Mouse (Mus musculus): Measurements from ENCODE around the gene B4galt5. TPM values are rescaled to one million over a fixed set of nuclear protein-coding genes. Genes with fewer than 3 reads are reported as not detected.

B4galt5 gene
- polyA plus RNA-seq, 1 experiment from 2014 or later: 3.2 TPM

- WGBS (ENCODE audit: insufficient replicate concordance): 25% methylated on average over 20 of the region's 20 CpGs
- DNase-seq: peak; percentile 45
- Histone ChIP-seq H3K9ac (replicated peaks) (no peak overlapping the region), H3K27me3 (ENCODE audit: insufficient read depth, low read length) (no peaks in the 10 kb centered on the region), H3K4me1 (ENCODE audit: insufficient read depth) (peaks cover 6% of the 10 kb centered on the region; the same call in 1 of the 2 replicates), H3K36me3 (replicated peaks; ENCODE audit: insufficient read depth, low read length) (no peaks in the 10 kb centered on the region), H3K27ac (ENCODE audit: low read depth) (peak overlapping the region; percentile 83), H3K4me3 (ENCODE audit: low read depth, low read length) (no peak overlapping the region), H3K9me3 (ENCODE audit: low read length) (no peaks in the 10 kb centered on the region), H3K4me2 (ENCODE audit: low read depth, low read length) (peak overlapping the region; percentile 58)
- TF ChIP-seq CTCF (IDR thresholded peaks at IDR 0.05; ENCODE audit: low read depth): no peak
- no peak for TF ChIP-seq EP300 (IDR thresholded peaks at IDR 0.05; ENCODE audit: low read depth)
- ATAC-seq: peak; percentile 44
Measured at GRCm38 (mm10) chr2:167367777-167368281, 18.8 kb upstream of the B4galt5 start.

- DNase-seq (peak; percentile 34), ATAC-seq (peak; percentile 51)
- 15% methylated on average over 7 of the region's 7 CpGs for WGBS (ENCODE audit: insufficient replicate concordance)
- Histone ChIP-seq H3K4me3 (ENCODE audit: low read depth, low read length) (no peak overlapping the region), H3K27ac (ENCODE audit: low read depth) (peak overlapping the region; percentile 83; the same call in 1 of the 2 replicates), H3K9ac (replicated peaks) (no peak overlapping the region), H3K27me3 (ENCODE audit: insufficient read depth, low read length) (no peaks in the 10 kb centered on the region), H3K4me2 (ENCODE audit: low read depth, low read length) (peak overlapping the region; percentile 58; the same call in 1 of the 2 replicates), H3K4me1 (ENCODE audit: insufficient read depth) (peaks cover 6% of the 10 kb centered on the region; the same call in 1 of the 2 replicates), H3K36me3 (replicated peaks; ENCODE audit: insufficient read depth, low read length) (no peaks in the 10 kb centered on the region), H3K9me3 (ENCODE audit: low read length) (no peaks in the 10 kb centered on the region)
- TF ChIP-seq CTCF (IDR thresholded peaks at IDR 0.05; ENCODE audit: low read depth) (no peak), EP300 (IDR thresholded peaks at IDR 0.05; ENCODE audit: low read depth) (no peak)
Measured at GRCm38 (mm10) chr2:167367325-167367724, 18.3 kb upstream of the B4galt5 start.

GRCm38 (mm10) chr2:167365063-167365462 is 16.1 kb upstream of the B4galt5 start:
- Histone ChIP-seq H3K27ac (ENCODE audit: low read depth) (no peak overlapping the region), H3K4me2 (ENCODE audit: low read depth, low read length) (no peak overlapping the region), H3K4me1 (ENCODE audit: insufficient read depth) (peaks cover 6% of the 10 kb centered on the region; the same call in 1 of the 2 replicates), H3K9ac (replicated peaks) (no peak overlapping the region), H3K36me3 (replicated peaks; ENCODE audit: insufficient read depth, low read length) (no peaks in the 10 kb centered on the region), H3K27me3 (ENCODE audit: insufficient read depth, low read length) (no peaks in the 10 kb centered on the region), H3K4me3 (ENCODE audit: low read depth, low read length) (no peak overlapping the region), H3K9me3 (ENCODE audit: low read length) (no peaks in the 10 kb centered on the region)
- ATAC-seq (no peak), DNase-seq (no peak)
- 90% methylated on average over 2 of the region's 2 CpGs for WGBS (ENCODE audit: insufficient replicate concordance)
- no peak for TF ChIP-seq EP300 (IDR thresholded peaks at IDR 0.05; ENCODE audit: low read depth)
- TF ChIP-seq CTCF (IDR thresholded peaks at IDR 0.05; ENCODE audit: low read depth): peak; percentile 45

- WGBS (ENCODE audit: insufficient replicate concordance): 79% methylated on average over 9 of the region's 9 CpGs
- H3K9ac ChIP-seq (replicated peaks): no peak overlapping the region
- H3K4me1 ChIP-seq (ENCODE audit: insufficient read depth): peaks cover 6% of the 10 kb centered on the region; the same call in 1 of the 2 replicates
- H3K4me3 ChIP-seq (ENCODE audit: low read depth, low read length): no peak overlapping the region
- ATAC-seq (no peak), DNase-seq (no peak)
- no peaks in the 10 kb centered on the region for H3K9me3 ChIP-seq (ENCODE audit: low read length)
- no peaks in the 10 kb centered on the region for H3K27me3 ChIP-seq (ENCODE audit: insufficient read depth, low read length)
- H3K36me3 ChIP-seq (replicated peaks; ENCODE audit: insufficient read depth, low read length): no peaks in the 10 kb centered on the region
- H3K4me2 ChIP-seq (ENCODE audit: low read depth, low read length): no peak overlapping the region
- TF ChIP-seq EP300 (IDR thresholded peaks at IDR 0.05; ENCODE audit: low read depth) (no peak), CTCF (IDR thresholded peaks at IDR 0.05; ENCODE audit: low read depth) (no peak)
- no peak overlapping the region for H3K27ac ChIP-seq (ENCODE audit: low read depth)
Measured at GRCm38 (mm10) chr2:167363272-167364045, 14.5 kb upstream of the B4galt5 start.

- Histone ChIP-seq H3K9ac (replicated peaks) (no peak overlapping the region), H3K9me3 (ENCODE audit: low read length) (no peaks in the 10 kb centered on the region), H3K27ac (ENCODE audit: low read depth) (0 out of 2 replicates have a peak overlapping the region, but pooled peaks have one; percentile 29), H3K4me2 (ENCODE audit: low read depth, low read length) (no peak overlapping the region), H3K4me1 (ENCODE audit: insufficient read depth) (peaks cover 5% of the 10 kb centered on the region), H3K36me3 (replicated peaks; ENCODE audit: insufficient read depth, low read length) (no peaks in the 10 kb centered on the region), H3K27me3 (ENCODE audit: insufficient read depth, low read length) (no peaks in the 10 kb centered on the region), H3K4me3 (ENCODE audit: low read depth, low read length) (no peak overlapping the region)
- no peak for DNase-seq
- peak; percentile 51; the same call in 1 of the 2 replicates for ATAC-seq
- TF ChIP-seq EP300 (IDR thresholded peaks at IDR 0.05; ENCODE audit: low read depth): peak; percentile 17; the same call in 1 of the 2 replicates
- no peak for TF ChIP-seq CTCF (IDR thresholded peaks at IDR 0.05; ENCODE audit: low read depth)
- 48% methylated on average over 2 of the region's 2 CpGs for WGBS (ENCODE audit: insufficient replicate concordance)
Measured at GRCm38 (mm10) chr2:167358499-167358898, 9.5 kb upstream of the B4galt5 start.

- Histone ChIP-seq H3K4me1 (ENCODE audit: insufficient read depth) (peaks cover 14% of the 10 kb centered on the region), H3K9ac (replicated peaks) (no peak overlapping the region), H3K4me2 (ENCODE audit: low read depth, low read length) (no peak overlapping the region), H3K9me3 (ENCODE audit: low read length) (no peaks in the 10 kb centered on the region), H3K27ac (ENCODE audit: low read depth) (no peak overlapping the region), H3K36me3 (replicated peaks; ENCODE audit: insufficient read depth, low read length) (no peaks in the 10 kb centered on the region), H3K4me3 (ENCODE audit: low read depth, low read length) (no peak overlapping the region), H3K27me3 (ENCODE audit: insufficient read depth, low read length) (no peaks in the 10 kb centered on the region)
- DNase-seq: no peak
- ATAC-seq: peak; percentile 37; the same call in 1 of the 2 replicates
- TF ChIP-seq CTCF (IDR thresholded peaks at IDR 0.05; ENCODE audit: low read depth): no peak
- TF ChIP-seq EP300 (IDR thresholded peaks at IDR 0.05; ENCODE audit: low read depth): no peak
Measured at GRCm38 (mm10) chr2:167356885-167357284, 7.9 kb upstream of the B4galt5 start.

Measured in liver, postnatal 0 days (tissue).